Mouse (Mus musculus) erythroblast, embryonic 14.5 days (primary cell): ENCODE results near the gene Wdtc1.

Experiments used
- GATA1 ChIP-seq: IDR thresholded peaks from 2 replicates; pipeline ENCODE4 v1.6.1; 2012; ENCODE audit warnings: low read length, inconsistent platforms, mixed read lengths
- TAL1 ChIP-seq: IDR thresholded peaks from 3 replicates; pipeline ENCODE4 v1.6.1; 2012; ENCODE audit warnings: low read length, inconsistent platforms, mixed read lengths

DNA sequence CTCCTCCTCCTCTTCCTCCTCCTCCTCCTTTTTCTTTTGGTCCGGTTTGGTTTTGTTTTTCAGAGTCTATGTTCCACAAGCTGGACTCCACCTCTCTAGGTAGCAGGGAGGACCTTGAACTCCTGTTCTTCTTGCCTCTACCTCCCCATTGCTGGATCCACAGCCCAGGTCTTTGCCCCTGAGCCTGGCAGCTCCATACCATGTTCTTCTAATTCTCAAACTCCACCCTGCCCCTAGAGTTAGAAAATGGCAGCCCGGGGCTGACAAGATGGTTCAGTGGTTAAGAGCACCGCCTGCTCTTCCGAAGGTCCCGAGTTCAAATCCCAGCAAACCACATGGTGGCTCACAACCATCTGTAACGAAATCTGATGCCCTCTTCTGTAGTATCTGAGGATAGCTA is 1.4 kb upstream of the Wdtc1 start:
- TF ChIP-seq TAL1 (no peak), GATA1 (no peak)
